Mouse (Mus musculus) liver, embryonic 13.5 days (tissue): ENCODE measurements at regions not wholly inside any gene's neighbourhood (a gene's known extent, or its start where the extent isn't known, plus 50 kb on each side); places are given as distances from the start of the nearest gene placed in this dataset.

Source experiments
- ATAC-seq: fragments of 200-750 bp; cut with Nextera tagmentation; 2 replicates; pipeline ENCODE4 v1.8.0; 2017; ENCODE audit warnings: low read depth, mild to moderate bottlenecking, moderate number of reproducible peaks, moderate library complexity
- DNase-seq: peaks from one replicate; pipeline ENCODE4 v3.0.0; 2022
- H3K27ac ChIP-seq: fragments of 300-500 bp; sonication (generic); 2 replicates; pipeline ENCODE4 v1.5.1; 2015; ENCODE audit warnings: moderate library complexity, mild to moderate bottlenecking, inconsistent platforms
- H3K27me3 ChIP-seq: fragments of 300-500 bp; sonication (generic); 2 replicates; pipeline ENCODE4 v1.6.1; 2015; ENCODE audit warnings: mild to moderate bottlenecking, inconsistent platforms
- H3K36me3 ChIP-seq: fragments of 300-500 bp; sonication (generic); 2 replicates; pipeline ENCODE4 v1.6.1; 2015; ENCODE audit warnings: mild to moderate bottlenecking, inconsistent platforms
- H3K4me1 ChIP-seq: fragments of 300-500 bp; sonication (generic); replicated peaks from 2 replicates; pipeline ENCODE4 v1.6.1; 2015; ENCODE audit warnings: inconsistent platforms
- H3K4me2 ChIP-seq: fragments of 300-500 bp; sonication (generic); 2 replicates; pipeline ENCODE4 v1.6.1; 2015; ENCODE audit warnings: inconsistent platforms, mild to moderate bottlenecking, moderate library complexity
- H3K4me3 ChIP-seq: fragments of 300-500 bp; sonication (generic); replicated peaks from 2 replicates; pipeline ENCODE4 v1.5.1; 2015; ENCODE audit warnings: mild to moderate bottlenecking, inconsistent platforms
- H3K9ac ChIP-seq: fragments of 300-500 bp; sonication (generic); 2 replicates; pipeline ENCODE4 v1.6.1; 2015; ENCODE audit warnings: mild to moderate bottlenecking, inconsistent platforms
- H3K9me3 ChIP-seq: fragments of 300-500 bp; sonication (generic); replicated peaks from 2 replicates; pipeline ENCODE4 v1.6.1; 2016; ENCODE audit warnings: inconsistent platforms
- WGBS: fragments of 180-500 bp; shearing (Covaris S2); methylation state at CpG from one replicate; pipeline ENCODE4 v1.1.7; 2015; ENCODE audit not compliant: insufficient replicate concordance; 5-methylcytosine and 5-hydroxymethylcytosine counted together

- no peak overlapping the region for H3K9ac ChIP-seq
- H3K27me3 ChIP-seq = no peaks in the 10 kb centered on the region
- no peak overlapping the region for H3K27ac ChIP-seq
- ATAC-seq (no peak), DNase-seq (no peak)
- no peaks in the 10 kb centered on the region for H3K4me1 ChIP-seq
- peaks cover 7% of the 10 kb centered on the region; the same call in 1 of the 2 replicates for H3K9me3 ChIP-seq
- no peaks in the 10 kb centered on the region for H3K36me3 ChIP-seq
- 21% methylated on average over 1 of the region's 1 CpGs for WGBS
- H3K4me3 ChIP-seq = no peak overlapping the region
- no peak overlapping the region for H3K4me2 ChIP-seq
Measured at GRCm38 (mm10) chr4:153097601-153098000, 385.0 kb downstream of the Ajap1 start.

- Histone ChIP-seq H3K27ac (no peak overlapping the region), H3K4me3 (no peak overlapping the region), H3K4me1 (no peaks in the 10 kb centered on the region), H3K4me2 (no peak overlapping the region), H3K9me3 (peaks cover 16% of the 10 kb centered on the region; the same call in 1 of the 2 replicates), H3K36me3 (no peaks in the 10 kb centered on the region), H3K27me3 (no peaks in the 10 kb centered on the region), H3K9ac (no peak overlapping the region)
- 49% methylated on average over 3 of the region's 3 CpGs for WGBS
- ATAC-seq (no peak), DNase-seq (no peak)
Measured at GRCm38 (mm10) chr4:153093129-153093528, 389.5 kb downstream of the Ajap1 start.

GRCm38 (mm10) chr4:153082166-153082565 is 400.4 kb downstream of the Ajap1 start:
- H3K4me2 ChIP-seq = no peak overlapping the region
- no peaks in the 10 kb centered on the region for H3K27me3 ChIP-seq
- H3K9ac ChIP-seq = no peak overlapping the region
- DNase-seq (peak; percentile 19), ATAC-seq (no peak)
- H3K4me3 ChIP-seq = no peak overlapping the region
- no peaks in the 10 kb centered on the region for H3K4me1 ChIP-seq
- no peak overlapping the region for H3K27ac ChIP-seq
- no peaks in the 10 kb centered on the region for H3K36me3 ChIP-seq
- H3K9me3 ChIP-seq = peaks cover 6% of the 10 kb centered on the region; the same call in 1 of the 2 replicates
- 27% methylated on average over 14 of the region's 14 CpGs for WGBS

- H3K4me2 ChIP-seq = no peak overlapping the region
- H3K27me3 ChIP-seq = no peaks in the 10 kb centered on the region
- H3K4me1 ChIP-seq = no peaks in the 10 kb centered on the region
- no peak overlapping the region for H3K27ac ChIP-seq
- no peaks in the 10 kb centered on the region for H3K36me3 ChIP-seq
- no peak overlapping the region for H3K9ac ChIP-seq
- H3K4me3 ChIP-seq = no peak overlapping the region
- H3K9me3 ChIP-seq = peaks cover 4% of the 10 kb centered on the region; the same call in 1 of the 2 replicates
- ATAC-seq (no peak), DNase-seq (no peak)
- 79% methylated on average over 3 of the region's 3 CpGs for WGBS
Measured at GRCm38 (mm10) chr4:153074590-153074989, 408.0 kb downstream of the Ajap1 start.

- H3K27me3 ChIP-seq = no peaks in the 10 kb centered on the region
- ATAC-seq = no peak
- WGBS = 65% methylated on average over 15 of the region's 15 CpGs
Measured at GRCm38 (mm10) chr4:153070190-153070745, 412.3 kb downstream of the Ajap1 start.

GRCm38 (mm10) chr4:153068484-153069033 is 414.1 kb downstream of the Ajap1 start:
- H3K4me2 ChIP-seq = no peak overlapping the region
- no peaks in the 10 kb centered on the region for H3K4me1 ChIP-seq
- DNase-seq (no peak), ATAC-seq (no peak)
- no peak overlapping the region for H3K4me3 ChIP-seq
- H3K27ac ChIP-seq = no peak overlapping the region
- WGBS = 68% methylated on average over 12 of the region's 12 CpGs
- H3K36me3 ChIP-seq = no peaks in the 10 kb centered on the region
- H3K9ac ChIP-seq = no peak overlapping the region
- H3K27me3 ChIP-seq = no peaks in the 10 kb centered on the region
- peaks cover 26% of the 10 kb centered on the region; the same call in 1 of the 2 replicates for H3K9me3 ChIP-seq

More at GRCm38 (mm10) chr4:153070190-153070745, 412.3 kb downstream of the Ajap1 start:
- H3K4me2 ChIP-seq = no peak overlapping the region
- H3K27ac ChIP-seq = no peak overlapping the region
- no peak overlapping the region for H3K9ac ChIP-seq
- H3K4me1 ChIP-seq = no peaks in the 10 kb centered on the region
- DNase-seq = no peak
- peaks cover 19% of the 10 kb centered on the region; the same call in 1 of the 2 replicates for H3K9me3 ChIP-seq
- no peaks in the 10 kb centered on the region for H3K36me3 ChIP-seq
- H3K4me3 ChIP-seq = no peak overlapping the region

- Histone ChIP-seq H3K27me3 (no peaks in the 10 kb centered on the region), H3K36me3 (no peaks in the 10 kb centered on the region), H3K4me2 (no peak overlapping the region), H3K27ac (no peak overlapping the region), H3K4me1 (no peaks in the 10 kb centered on the region), H3K9me3 (peaks cover 57% of the 10 kb centered on the region), H3K9ac (no peak overlapping the region), H3K4me3 (no peak overlapping the region)
- ATAC-seq (no peak), DNase-seq (no peak)
- 67% methylated on average over 14 of the region's 14 CpGs for WGBS
Measured at GRCm38 (mm10) chr4:153064021-153064605, 418.5 kb downstream of the Ajap1 start.

GRCm38 (mm10) chr4:153063402-153063801 is 419.2 kb downstream of the Ajap1 start:
- Histone ChIP-seq H3K4me1 (no peaks in the 10 kb centered on the region), H3K4me2 (no peak overlapping the region), H3K4me3 (no peak overlapping the region), H3K9me3 (peaks cover 56% of the 10 kb centered on the region), H3K27me3 (no peaks in the 10 kb centered on the region), H3K27ac (no peak overlapping the region), H3K36me3 (no peaks in the 10 kb centered on the region), H3K9ac (no peak overlapping the region)
- ATAC-seq (no peak), DNase-seq (no peak)
- WGBS = 65% methylated on average over 9 of the region's 9 CpGs

GRCm38 (mm10) chr4:153058152-153058551 is 424.5 kb downstream of the Ajap1 start:
- no peaks in the 10 kb centered on the region for H3K36me3 ChIP-seq
- no peak overlapping the region for H3K4me2 ChIP-seq
- H3K4me3 ChIP-seq = no peak overlapping the region
- peaks cover 59% of the 10 kb centered on the region for H3K9me3 ChIP-seq
- no peak overlapping the region for H3K27ac ChIP-seq
- ATAC-seq (no peak), DNase-seq (no peak)
- H3K27me3 ChIP-seq = no peaks in the 10 kb centered on the region
- 65% methylated on average over 12 of the region's 12 CpGs for WGBS
- no peaks in the 10 kb centered on the region for H3K4me1 ChIP-seq
- H3K9ac ChIP-seq = no peak overlapping the region

- no peak overlapping the region for H3K4me2 ChIP-seq
- no peaks in the 10 kb centered on the region for H3K9me3 ChIP-seq
- H3K27ac ChIP-seq = no peak overlapping the region
- H3K4me3 ChIP-seq = no peak overlapping the region
- H3K9ac ChIP-seq = no peak overlapping the region
- no peaks in the 10 kb centered on the region for H3K27me3 ChIP-seq
- H3K36me3 ChIP-seq = no peaks in the 10 kb centered on the region
- ATAC-seq = no peak
- no peaks in the 10 kb centered on the region for H3K4me1 ChIP-seq
- no peak for DNase-seq
Measured at GRCm38 (mm10) chr4:153023711-153024110, 458.9 kb downstream of the Ajap1 start.

- DNase-seq (no peak), ATAC-seq (no peak)
- Histone ChIP-seq H3K4me3 (no peak overlapping the region), H3K9ac (no peak overlapping the region), H3K27ac (no peak overlapping the region), H3K4me2 (no peak overlapping the region), H3K36me3 (no peaks in the 10 kb centered on the region), H3K4me1 (no peaks in the 10 kb centered on the region), H3K9me3 (no peaks in the 10 kb centered on the region), H3K27me3 (no peaks in the 10 kb centered on the region)
- 73% methylated on average over 10 of the region's 10 CpGs for WGBS
Measured at GRCm38 (mm10) chr4:153019211-153019610, 463.4 kb downstream of the Ajap1 start.
